Mouse (Mus musculus) adrenal gland, adult 18-20 months (tissue): ENCODE measurements at regions not wholly inside any gene's neighbourhood (a gene's known extent, or its start where the extent isn't known, plus 50 kb on each side); places are given as distances from the start of the nearest gene placed in this dataset.
A peak's percentile ranks its signal among the peaks of the same experiment; 100 is the strongest.

Experiments used
- DNase-seq, 2 experiments: peaks; one replicate each; pipeline ENCODE4 v3.0.0; 2021 to 2022; ENCODE audit warnings: low spot score in 2 of 2

DNA sequence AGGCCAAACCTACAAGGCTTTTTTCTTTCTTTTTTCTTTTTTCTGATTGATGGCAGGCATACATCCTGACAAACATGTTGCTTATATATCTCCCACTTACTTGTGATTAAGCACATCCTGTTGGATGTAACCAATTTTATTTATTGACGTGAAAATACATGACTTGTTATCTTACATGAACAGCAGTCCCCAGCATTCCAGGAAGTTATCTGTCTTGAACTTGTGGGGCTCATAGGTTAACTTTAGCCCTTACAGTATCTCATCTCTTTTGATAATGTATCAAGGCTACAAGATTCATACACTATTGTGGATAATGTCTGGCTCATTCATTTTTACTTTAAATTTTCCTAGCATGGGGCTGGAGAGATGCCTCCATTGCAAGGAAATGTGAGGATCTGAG is 852.0 kb upstream of the Agtr1b start:
- DNase-seq = no peak

DNA sequence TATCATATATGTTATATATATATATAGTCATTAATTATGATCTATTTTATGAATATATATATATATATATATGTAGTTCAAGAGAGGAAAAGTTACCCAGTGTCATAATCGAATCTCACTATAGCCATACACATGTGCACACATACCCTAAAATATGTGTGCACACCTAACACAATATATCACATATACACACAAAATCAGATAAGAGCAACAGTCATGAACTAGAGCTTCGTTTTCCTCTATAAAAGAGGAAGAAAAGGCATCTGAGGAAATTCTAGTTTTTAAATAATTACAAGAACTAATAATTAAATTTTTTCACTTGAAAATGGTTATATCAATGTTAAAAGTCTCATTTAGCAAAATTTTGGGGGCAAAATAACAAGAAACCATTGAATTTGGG is 835.3 kb upstream of the Tbl1xr1 start:
- DNase-seq = no peak

DNA sequence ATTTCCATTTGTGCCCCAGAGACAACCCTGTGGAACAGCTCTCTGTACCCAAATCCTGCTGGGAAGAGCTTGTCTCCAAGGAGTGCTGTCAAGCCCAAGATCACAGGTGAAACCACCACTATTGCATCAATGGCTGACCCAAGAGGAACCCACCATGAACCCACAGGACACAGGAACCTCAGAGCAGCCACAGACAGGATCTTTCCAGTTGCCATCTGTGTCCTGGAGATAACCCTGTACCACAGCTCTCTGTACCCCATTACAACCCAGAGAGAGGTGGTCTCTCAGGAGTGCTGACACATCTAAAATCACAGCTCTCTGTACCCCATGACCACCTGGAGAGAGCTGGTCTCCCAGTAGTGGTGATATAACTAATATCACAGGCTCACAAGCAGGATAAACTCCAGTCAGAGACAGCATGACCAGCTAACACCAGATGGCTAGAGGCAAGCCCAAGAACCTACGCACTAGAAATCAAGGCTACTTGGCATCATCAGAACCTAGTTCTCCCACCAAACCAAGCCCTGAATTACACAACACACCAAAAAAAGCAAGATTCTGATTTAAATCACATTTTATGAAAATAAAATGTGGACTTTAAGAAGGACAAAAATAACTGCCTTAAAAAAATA is 820.2 kb upstream of the Tbl1xr1 start:
- DNase-seq = no peak

DNA sequence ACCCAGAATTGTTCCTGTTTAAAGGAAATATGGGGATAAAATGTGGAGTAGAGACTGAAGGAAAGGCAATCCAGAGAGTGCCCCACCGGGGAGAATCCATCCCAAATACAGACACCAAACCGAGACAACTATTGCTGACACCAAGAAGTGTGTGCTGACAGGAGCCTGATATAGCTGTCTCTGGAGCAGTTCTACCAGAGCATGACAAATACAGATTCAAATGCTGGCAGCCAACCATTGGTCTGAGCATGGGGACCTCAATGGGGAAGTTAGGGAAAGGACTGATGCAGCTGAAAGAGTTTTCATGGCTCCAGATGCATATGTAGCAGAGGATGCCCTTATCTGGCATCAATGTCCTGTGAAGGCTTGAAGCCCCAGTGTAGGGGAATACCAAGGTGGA is 813.1 kb upstream of the Tbl1xr1 start:
- DNase-seq = no peak

DNA sequence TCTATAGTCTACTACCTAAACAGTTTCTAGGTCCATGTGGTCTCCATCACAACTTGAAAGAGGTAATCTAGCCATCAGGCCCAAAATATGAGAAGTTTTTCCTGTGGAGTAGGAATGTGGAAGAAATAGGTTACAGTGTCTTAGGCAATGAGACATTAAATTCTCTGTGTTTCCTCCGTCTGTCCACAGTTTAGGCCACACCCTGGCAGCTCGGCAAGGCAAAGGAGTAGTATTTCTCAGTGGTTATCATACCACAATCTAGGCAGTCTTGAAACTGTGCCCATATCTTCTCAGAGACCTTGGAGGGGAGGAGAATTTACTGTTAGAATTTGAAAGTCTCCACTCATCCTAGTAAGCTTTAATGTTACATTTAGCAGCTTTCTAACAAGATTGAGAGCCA is 811.0 kb upstream of the Tbl1xr1 start:
- no peak for DNase-seq

DNA sequence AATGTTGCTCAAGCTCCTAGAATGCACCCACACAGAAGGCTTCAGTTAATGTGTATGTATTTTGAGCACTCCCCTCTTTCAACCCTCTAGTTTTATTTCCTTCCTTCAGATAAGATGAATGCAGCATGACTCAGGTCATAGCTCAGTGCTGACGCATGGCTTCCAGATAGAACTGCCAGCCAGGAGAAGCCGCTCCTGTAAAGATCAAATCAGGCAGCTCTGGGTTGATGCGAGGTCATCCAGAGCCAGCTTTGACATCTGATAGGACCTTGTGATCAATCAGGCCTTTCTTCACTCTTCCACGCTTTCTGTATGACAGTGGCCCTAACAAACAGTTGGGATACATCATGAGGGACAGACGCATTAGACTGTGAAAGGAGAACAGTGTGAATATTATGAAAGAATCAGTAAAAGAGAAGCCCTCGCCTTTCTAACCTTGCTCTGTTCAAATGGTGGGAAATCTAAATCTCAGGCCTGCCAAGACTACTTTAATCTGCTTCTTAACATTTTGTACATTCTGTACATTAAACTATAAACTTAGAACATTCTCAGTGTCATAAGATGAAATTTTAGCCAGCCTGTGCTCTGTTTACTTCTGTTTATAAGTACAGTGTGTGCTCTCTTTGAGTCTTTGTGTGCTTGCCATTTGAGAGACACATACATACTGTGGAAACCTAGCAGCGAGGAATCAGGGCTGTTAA is 807.9 kb upstream of the Tbl1xr1 start:
- peak in 1 of 2 experiments; percentile 44 for DNase-seq

DNA sequence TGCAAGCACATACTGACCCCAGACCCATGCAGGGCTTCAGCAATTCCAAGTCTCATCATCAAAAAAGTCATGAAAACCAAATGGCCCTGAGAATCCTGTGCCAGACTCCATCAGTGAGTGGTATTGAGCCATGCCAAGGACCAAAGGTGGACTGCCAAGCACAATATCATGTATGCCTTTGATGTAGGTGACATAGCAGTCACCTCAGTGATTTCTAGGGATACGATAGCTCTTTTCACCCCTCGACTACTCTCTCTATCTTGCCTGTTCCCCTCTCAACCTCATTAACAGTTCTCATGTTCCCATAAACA is 807.4 kb upstream of the Tbl1xr1 start:
- DNase-seq = no peak

DNA sequence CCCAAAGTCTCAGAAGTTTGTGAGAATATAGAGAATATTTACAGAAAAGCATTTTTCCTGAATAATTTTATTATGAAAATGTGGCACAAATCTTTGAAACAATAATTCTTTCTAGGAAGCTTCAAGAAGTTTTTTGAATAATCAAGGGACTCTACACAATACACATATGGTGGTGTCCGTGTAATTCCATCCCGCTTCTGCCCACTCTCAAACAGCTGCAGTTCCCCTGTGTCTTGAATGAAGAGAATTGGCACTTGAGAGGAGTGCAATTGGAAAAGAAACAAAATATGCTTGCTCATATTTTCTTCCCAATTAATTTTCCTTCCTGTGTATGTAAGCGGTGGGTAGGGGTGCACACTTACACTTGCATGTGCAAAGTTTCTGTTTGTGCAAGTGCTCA is 805.7 kb upstream of the Tbl1xr1 start:
- DNase-seq = no peak

DNA sequence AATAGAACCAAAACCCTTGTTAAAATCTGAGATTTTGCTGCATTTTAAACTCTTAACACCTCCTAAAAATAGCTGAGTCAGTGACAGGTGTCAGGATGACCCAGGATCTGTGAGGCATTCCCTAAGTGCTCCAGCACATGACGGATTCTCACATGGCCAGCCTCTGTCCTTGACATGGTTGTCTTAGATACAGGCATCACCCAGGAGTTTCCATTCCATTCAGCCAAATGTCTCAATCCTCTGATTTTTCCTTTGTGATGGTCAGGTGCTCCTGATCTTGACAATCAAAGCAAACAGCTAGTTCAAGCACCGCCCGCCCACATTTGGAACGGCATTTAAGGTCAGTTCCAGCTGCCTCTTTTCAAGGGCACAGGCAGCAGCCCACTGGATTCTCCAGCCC is 804.2 kb upstream of the Tbl1xr1 start:
- peak in 1 of 2 experiments; percentile 14 for DNase-seq

DNA sequence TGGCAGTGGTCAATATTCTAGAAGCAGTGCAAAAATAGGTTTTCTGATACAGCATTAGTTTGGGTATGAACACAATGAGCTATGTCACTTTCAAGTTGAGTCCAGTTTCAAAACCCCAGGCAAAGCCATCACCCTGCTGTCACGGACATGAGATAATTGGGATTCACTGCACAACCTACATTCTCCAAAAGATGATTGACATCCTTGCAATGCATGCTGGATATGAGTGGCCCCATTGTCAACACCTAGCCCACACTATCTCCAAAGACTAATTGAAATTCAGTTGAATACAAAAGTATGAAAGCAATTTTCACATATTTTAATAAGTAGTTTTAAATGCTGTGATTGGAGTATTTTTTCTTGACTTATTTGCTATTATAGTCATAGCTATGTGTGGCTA is 783.7 kb upstream of the Tbl1xr1 start:
- DNase-seq = no peak

DNA sequence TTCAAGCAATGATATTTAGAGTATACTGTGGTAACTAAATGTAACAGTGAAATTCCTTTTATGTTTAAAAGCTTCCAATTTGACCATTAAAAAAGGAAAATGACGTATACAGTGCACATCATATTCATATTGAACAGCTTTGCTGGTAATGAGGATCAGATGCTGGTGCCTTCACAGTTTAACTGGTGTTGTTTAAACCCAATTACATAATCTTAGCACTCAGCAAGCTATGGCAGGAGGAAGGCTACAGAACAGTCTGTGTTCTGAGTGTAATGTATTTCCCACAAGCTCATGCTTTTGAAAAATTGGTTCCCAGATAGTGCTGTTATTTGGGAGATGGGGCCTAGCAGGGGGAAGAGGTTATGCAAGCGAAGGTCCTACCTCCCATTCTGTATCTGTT is 783.1 kb upstream of the Tbl1xr1 start:
- no peak for DNase-seq

DNA sequence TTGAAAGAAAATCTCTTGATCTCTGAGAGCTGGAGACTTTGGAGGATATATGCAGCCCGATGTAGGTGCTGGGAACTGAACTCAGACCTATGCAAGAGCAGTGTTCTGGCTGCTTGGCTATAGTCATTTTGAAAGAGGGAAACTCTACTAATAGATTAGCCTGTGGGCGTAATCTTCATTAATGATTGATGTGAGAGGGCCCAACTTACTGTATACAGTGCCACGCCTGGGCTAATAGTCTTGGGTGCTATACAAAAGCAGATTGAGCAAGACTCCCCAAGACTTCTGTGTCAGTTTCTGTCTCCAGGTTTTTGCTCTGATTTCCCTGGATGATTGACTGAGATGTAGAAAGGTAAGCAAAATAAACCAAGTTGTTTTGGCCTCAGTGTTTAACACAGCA is 781.7 kb upstream of the Tbl1xr1 start:
- no peak for DNase-seq

DNA sequence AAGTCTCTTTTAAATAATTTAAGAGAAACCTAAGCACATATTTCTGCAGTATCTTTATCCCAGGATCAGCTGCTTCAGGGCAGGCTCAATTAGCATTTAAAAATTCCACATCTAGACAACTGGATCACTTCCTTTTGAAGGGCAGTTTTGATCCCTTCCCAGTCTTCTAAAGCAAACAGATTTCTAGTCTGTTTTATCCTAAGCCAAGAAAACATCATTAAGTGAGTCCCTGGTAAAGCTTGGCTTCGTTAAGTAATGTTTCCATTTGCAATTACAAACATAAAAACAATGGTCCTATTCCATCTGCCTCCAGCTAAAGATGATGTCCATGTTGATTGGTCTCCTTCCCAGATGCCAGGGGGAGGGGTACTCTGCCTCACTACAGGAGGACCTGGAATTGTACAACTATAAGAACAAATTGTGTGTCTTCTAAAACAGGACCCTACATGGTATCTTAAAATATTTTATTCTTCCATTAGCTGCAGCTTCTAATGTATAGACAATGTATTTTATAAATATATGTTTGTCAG is 779.8 kb upstream of the Tbl1xr1 start:
- DNase-seq = no peak

DNA sequence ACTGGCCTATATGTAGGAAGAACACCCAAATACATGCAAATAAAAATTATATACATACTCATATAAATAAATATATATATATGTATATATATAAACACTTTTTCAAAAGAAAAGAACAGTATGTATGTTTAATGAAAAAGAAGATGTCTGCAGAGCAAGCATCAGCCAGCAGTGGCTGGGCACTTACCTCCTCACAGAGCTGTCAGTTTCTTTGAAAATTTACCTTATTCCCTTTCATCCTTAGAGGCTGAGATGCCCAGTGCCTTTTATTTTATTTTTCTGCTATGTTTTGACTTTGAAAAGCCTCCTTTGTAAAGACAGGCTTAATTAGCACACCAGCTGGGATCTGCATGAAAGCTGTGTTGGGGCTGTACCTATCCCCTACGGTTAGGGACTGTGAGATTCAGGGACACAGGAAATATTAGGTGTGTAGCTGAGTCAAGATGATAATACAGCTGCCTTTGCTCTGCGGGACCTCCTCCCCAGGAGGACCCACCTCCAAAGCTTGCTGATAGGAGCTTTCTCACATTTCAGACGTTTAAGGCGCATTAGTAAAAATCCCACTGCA is 751.0 kb upstream of the Tbl1xr1 start:
- DNase-seq = no peak

DNA sequence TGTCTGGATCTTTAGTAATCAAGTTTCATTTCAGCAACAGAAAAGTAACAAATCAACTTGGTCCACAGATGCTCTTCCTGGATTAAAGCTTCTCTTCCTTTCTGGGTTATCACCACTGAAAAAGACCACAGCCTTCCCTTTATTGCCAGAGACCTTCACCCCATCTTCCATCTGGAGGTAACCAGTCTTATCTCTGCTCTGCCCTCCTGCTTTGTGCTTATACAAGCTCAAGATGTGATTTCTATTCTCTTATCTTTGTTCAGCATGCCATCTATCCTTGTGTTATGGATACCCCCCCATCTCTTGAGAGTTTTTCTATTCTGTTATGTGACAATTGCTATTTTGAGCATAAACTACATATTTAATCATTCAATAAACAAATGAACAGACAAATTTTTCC is 734.5 kb upstream of the Tbl1xr1 start:
- no peak for DNase-seq

DNA sequence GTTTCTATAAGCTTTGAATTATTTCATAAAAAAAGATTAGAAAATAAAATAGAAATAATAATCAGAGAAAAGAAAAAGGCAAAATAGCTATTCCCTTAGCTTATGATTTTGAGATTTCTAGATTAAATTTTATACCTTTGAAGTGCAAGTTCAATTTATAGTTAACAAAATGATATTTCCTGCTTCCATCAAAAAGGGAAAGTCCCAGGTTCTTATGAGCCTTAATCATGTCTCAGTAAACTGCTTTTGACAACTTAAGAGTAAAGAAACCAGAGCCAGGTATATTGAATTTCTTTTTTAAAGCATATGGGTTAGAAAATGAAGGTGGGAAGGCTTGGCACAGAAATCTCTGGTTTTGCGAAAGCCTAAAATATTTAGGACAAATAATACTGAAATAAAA is 733.4 kb upstream of the Tbl1xr1 start:
- DNase-seq = no peak

DNA sequence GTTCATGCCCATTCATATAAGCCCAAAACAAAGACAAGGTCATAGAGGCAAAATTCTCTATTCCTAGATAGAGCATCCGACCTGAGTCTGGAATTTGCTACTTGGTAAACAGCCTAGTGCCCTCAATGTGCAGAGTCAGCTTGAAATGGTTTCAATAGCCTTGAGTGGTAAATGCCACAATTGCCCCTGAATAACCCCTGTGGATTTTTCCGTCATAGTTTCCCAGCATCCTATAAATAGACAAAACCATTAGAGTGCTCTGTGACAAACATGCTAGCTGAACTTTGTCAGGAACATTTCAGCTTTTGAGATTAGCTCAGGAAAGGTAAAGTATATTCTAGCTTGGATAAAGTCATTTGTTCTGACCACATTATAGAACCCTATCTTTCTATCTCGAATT is 727.0 kb upstream of the Tbl1xr1 start:
- DNase-seq = no peak

DNA sequence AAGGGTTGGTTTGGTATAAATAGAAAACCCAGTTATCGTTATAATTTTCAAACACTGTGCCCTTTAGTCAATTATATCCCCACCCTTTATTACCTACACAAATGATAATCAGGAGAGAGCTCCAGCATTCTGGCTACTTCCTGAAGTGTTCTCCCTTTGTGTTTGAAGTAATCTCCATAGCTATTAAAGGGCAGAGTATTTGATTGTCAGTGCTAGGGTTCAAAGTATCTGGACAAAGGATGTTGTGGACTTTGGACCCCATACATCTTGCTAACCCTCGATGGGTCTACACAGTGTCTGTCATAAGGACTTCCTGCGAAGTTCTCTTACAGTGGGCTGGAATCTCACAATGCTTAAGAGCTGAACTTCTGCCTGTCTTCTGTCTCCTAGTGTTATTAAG is 720.3 kb upstream of the Tbl1xr1 start:
- DNase-seq = no peak

DNA sequence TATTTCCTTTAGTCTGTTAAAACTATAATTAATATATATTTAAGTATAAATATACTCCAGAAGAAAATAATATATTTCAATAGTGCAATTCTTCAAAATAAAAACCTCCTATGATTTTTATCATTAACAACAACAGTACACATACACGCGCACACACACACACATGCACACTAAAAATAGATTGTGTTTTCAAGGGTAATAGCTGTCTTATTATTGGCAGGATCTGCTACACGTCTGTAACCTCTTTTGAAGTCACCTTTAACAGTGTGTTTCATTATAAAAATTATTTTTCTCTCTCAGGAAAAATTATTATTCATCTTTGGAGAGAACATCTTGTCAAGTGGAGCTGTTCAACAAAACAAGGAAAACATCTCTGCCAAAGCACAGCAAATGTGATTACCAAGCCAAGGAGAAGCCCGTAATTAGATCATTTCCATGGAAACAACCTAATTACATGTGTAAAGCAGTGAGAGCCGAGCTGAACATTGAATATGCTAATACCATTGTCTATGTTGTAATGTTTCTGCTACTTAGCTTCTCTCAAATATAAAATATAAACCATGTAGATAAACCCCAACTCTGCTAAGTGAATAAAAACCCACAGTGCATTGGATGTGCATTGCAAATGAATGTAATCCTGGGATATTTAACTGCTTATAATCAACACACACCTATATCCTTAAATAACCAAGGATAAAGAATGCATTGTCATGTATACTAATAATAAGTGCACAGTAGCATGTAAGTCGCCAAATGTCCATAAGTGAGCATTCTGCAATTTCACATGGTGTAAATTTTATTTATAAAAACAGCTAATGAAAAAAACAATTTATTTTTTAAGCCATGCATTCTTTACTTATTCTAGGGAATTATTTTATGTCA is 719.4 kb upstream of the Tbl1xr1 start:
- no peak for DNase-seq

DNA sequence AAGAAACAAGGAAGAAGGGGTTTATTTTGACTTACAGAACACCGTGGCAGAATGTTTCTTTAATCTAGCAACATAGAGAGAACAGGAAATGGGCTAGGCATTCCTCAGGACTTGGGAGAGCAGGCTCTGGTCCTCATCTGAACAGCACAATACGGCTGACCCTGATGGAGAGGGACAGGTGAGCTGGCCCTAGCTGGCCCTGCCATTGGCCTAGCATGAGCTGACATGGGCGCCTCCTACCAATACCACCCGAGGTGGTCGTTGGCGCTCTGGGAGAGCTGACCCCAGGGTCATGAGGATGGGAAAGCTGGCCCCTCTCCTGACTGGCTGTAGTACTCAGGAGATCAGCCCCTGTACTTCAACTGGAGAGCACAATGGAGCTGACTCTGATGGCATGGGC is 718.4 kb upstream of the Tbl1xr1 start:
- DNase-seq = no peak

DNA sequence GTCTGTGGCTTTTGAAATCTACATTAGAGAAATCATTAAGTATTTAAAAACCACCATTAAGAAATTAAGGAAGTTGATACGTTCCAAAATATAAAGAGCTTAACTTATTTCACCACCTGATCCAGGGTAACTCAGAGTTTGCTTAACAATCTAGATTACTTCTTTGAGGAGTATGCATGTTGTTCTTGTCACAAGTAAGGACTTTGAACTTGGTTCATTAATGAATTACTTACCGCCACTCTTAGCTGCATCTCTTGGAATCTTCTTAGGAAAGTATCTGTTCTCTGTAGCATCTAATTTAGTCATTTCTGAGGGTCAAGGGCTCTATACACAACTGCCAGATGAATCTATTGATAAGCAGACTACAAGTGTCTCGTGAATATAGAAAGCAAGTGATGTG is 715.4 kb upstream of the Tbl1xr1 start:
- DNase-seq = no peak

DNA sequence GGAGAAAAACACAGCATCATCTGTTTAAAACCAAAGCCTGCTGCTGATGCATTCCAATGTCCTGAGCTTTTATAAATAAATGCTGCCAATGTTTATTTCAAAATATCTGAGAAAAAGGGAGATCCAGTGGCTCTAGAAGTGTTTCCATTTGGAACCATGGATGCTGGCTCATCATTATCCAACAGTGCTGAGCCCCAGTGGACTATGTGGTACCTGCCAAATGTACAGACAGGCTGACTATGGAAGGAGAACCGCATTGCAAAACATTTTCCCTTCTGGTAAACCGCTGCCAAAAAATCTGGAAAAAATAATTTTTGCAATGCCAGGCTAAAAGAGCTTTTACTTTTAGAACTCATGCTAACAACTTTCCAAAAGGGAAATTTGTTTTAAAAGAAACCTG is 696.6 kb upstream of the Tbl1xr1 start:
- DNase-seq = no peak
